Mouse (Mus musculus) lung, adult 2 months (tissue): ENCODE data around the gene Taf7l. TPM values are rescaled to one million over a fixed set of nuclear protein-coding genes. Genes with fewer than 3 reads are reported as not detected.

Experiments used
- DNase-seq: peaks from one replicate; pipeline ENCODE4 v3.0.0; 2022
- H3K4me1 ChIP-seq: fragments of 200-500 bp; 2 replicates; pipeline ENCODE4 v1.6.1; 2011; ENCODE audit warnings: low read length; ENCODE audit not compliant: control insufficient read depth, insufficient read depth
- H3K4me3 ChIP-seq: fragments of 200-500 bp; replicated peaks from 2 replicates; pipeline ENCODE3; 2011; ENCODE audit warnings: low read depth, mild to moderate bottlenecking, control low read depth, low read length; ENCODE audit errors: extremely low read depth
- CTCF ChIP-seq: fragments of 200-500 bp; IDR thresholded peaks from 2 replicates; pipeline ENCODE4 v1.5.1; 2011; ENCODE audit warnings: mild to moderate bottlenecking, low read length, control low read depth; ENCODE audit not compliant: insufficient read depth
- POLR2A ChIP-seq: fragments of 200-500 bp; IDR thresholded peaks from 2 replicates; pipeline ENCODE4 v1.6.1; 2011; ENCODE audit warnings: low read depth, mild to moderate bottlenecking, control low read depth, low read length, borderline replicate concordance; ENCODE audit errors: extremely low read depth
- WGBS: fragments of 180-500 bp; shearing (Covaris S2); methylation state at CpG from one replicate; pipeline ENCODE4 v1.1.7; 2018; 5-methylcytosine and 5-hydroxymethylcytosine counted together
- polyA plus RNA-seq: library from polyadenylated mRNA; depleted of rRNA; stranded (reverse); fragments of >200 nt; gene quantifications from 2 replicates; pipeline ENCODE4 v1.2.3, GENCODE M21; 2012; rRNA removed

The Taf7l gene
- polyA plus RNA-seq, 1 experiment = not detected

- Histone ChIP-seq H3K4me1 (no peaks in the 10 kb centered on the region), H3K4me3 (no peak overlapping the region)
- TF ChIP-seq CTCF = no peak
- no peak for TF ChIP-seq POLR2A
- no peak for DNase-seq
- 89% methylated on average over 5 of the region's 5 CpGs for whole genome bisulfite sequencing
Measured at GRCm38 (mm10) chrX:134424263-134424662, 52.0 kb downstream of the Taf7l start.

- DNase-seq = no peak
- no peak overlapping the region for H3K4me3 ChIP-seq
- no peaks in the 10 kb centered on the region for H3K4me1 ChIP-seq
- WGBS = 79% methylated on average over 5 of the region's 5 CpGs
- TF ChIP-seq CTCF = no peak
- TF ChIP-seq POLR2A = no peak
Measured at GRCm38 (mm10) chrX:134420097-134420496, 56.2 kb downstream of the Taf7l start.

- WGBS = 51% methylated on average over 1 of the region's 1 CpGs
- Histone ChIP-seq H3K4me1 (no peaks in the 10 kb centered on the region), H3K4me3 (no peak overlapping the region)
- no peak for TF ChIP-seq CTCF
- TF ChIP-seq POLR2A = no peak
- DNase-seq = no peak
Measured at GRCm38 (mm10) chrX:134412096-134412495, 64.2 kb downstream of the Taf7l start.

Other genes starting within 250 kb of the Taf7l start
- 5.3 and 9.1 TPM in 2 replicates for gene Trmt2b, start 199.5 kb downstream of the Taf7l start, polyA plus RNA-seq
- gene Tmem35a, start 181.3 kb downstream of the Taf7l start, polyA plus RNA-seq = 1.1 and 1.6 TPM in 2 replicates
- 0.12 and 0.32 TPM in 2 replicates for gene Cenpi, start 168.4 kb downstream of the Taf7l start, polyA plus RNA-seq
- 0.24 and 0.75 TPM in 2 replicates for gene Drp2, start 71.9 kb downstream of the Taf7l start, polyA plus RNA-seq
- gene Timm8a1, start 65.4 kb upstream of the Taf7l start, polyA plus RNA-seq = 0.33 and 0.98 TPM in 2 replicates
- gene Btk, start 107.1 kb upstream of the Taf7l start, polyA plus RNA-seq = 1.6 and 3.3 TPM in 2 replicates
- 73.7 and 105 TPM in 2 replicates for gene Rpl36a, start 109.2 kb upstream of the Taf7l start, polyA plus RNA-seq
- 1.5 and 2.6 TPM in 2 replicates for gene Gla, start 124.6 kb upstream of the Taf7l start, polyA plus RNA-seq
- 9.8 and 23.7 TPM in 2 replicates for gene Hnrnph2, start 124.7 kb upstream of the Taf7l start, polyA plus RNA-seq
- 2.1 and 4.1 TPM in 2 replicates for gene Armcx4, start 210.0 kb upstream of the Taf7l start, polyA plus RNA-seq
- gene Armcx1, start 241.5 kb upstream of the Taf7l start, polyA plus RNA-seq = 3.8 and 8.0 TPM in 2 replicates